In the genomic region with DNA sequence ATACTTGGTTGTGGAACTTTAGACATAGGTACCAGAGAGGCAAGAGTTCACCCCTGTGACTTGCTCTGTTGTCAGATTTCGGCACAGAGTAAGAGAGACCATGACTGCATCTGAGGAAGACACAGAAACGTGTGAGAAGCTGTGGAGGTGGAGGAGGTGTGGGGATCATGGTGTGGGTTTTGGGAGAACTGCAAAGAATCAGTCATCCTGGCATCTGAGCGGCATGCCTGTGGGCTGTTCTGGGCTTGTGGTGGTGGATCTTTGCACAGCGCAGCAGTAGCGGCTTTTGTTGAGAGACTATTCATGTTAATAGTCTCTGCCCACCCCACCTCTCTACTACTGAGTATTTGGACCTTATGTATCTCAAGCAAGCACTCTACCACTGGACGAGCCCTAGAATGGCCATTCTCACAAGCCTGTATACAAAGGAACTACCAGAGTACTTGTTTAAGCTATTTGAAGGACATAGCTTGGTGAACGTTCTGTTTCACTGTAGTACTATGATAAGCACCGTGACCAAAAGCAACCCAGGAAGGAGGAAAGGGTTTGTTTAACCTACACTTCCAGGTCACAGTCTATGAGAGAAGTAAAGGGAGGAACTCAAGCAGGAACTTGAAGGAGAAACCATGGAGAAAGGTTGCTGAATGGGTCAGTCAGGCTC, we compare ENCODE assay signal across 32 mouse cellular contexts. TPM values are rescaled to one million over a fixed set of nuclear protein-coding genes. Genes with fewer than 3 reads are reported as not detected.
DNase-seq lines count a peak whose midpoint lies in the region; ATAC-seq and TF ChIP-seq lines count a peak whose summit lies in the region.
"Had no signal": no experiment of that assay in that cellular context is flagged by ENCODE, and none has a peak within 500 bp of the region (broad histone marks: within the 10 kb centered on the region; RNA-seq: fewer than 3 reads in every experiment).

No protein-coding gene starts in this region.

- TF ChIP-seq CTCF in lung, postnatal 0 days (IDR thresholded peaks at IDR 0.05), result no peak
- TF ChIP-seq CTCF in lung, adult 2 months (IDR thresholded peaks at IDR 0.05; ENCODE audit: insufficient read depth, low read length), result no peak
- no peak for TF ChIP-seq CTCF in cerebellum, adult 2 months (IDR thresholded peaks at IDR 0.05; ENCODE audit: borderline replicate concordance, insufficient read depth, low read depth, low read length)

- no peak for TF ChIP-seq POLR2A in lung, adult 2 months (IDR thresholded peaks at IDR 0.05; ENCODE audit: borderline replicate concordance, extremely low read depth, low read depth, low read length)
- no peak for TF ChIP-seq POLR2A in cerebellum, adult 2 months (IDR thresholded peaks at IDR 0.05; ENCODE audit: borderline replicate concordance, insufficient read depth, low read length)

- H3K4me3 ChIP-seq in lung, postnatal 0 days (ENCODE audit: low read depth, low read length), result no peak overlapping the region
- no peak overlapping the region for H3K4me3 ChIP-seq in lung, adult 2 months (replicated peaks; ENCODE audit: extremely low read depth, low read depth, low read length)
- no peak overlapping the region for H3K4me3 ChIP-seq in cerebellum, adult 2 months (replicated peaks; ENCODE audit: insufficient read depth, low read depth, low read length)
- H3K4me3 ChIP-seq: forebrain, embryonic 10.5 days; forebrain, embryonic 13.5 days; heart, embryonic 12.5 days; heart, embryonic 15.5 days; hindbrain, embryonic 10.5 days; hindbrain, embryonic 13.5 days had no signal

- DNase-seq in layer of hippocampus, adult 9-11 months, result peak; percentile 43
- DNase-seq in layer of hippocampus, postnatal 14 days (ENCODE audit: low spot score in 2 of 2), result no peak
- peak; percentile 59 for DNase-seq in lung, postnatal 0 days (ENCODE audit: low spot score)
- no peak for DNase-seq in lung, adult 2 months
- peak; percentile 57 to 63 for DNase-seq in right cerebral cortex, adult 2 months (ENCODE audit: low spot score in 2 of 2)
- no peak for DNase-seq in right cerebral cortex, postnatal 25 days
- DNase-seq in cerebellum, adult 2 months, result no peak
- DNase-seq: adrenal gland, adult 2 months; adrenal gland, postnatal 14 days; cerebellum, adult 11-12 months; cerebellum, adult 9-10 months; cerebellum, postnatal 14 days; gastrocnemius, postnatal 25 days; heart, adult 18-20 months; heart, postnatal 10 days; heart, postnatal 36 days had no signal

- 53% methylated on average over 8 of the region's 8 CpGs for WGBS in lung, postnatal 0 days
- 52% methylated on average over 8 of the region's 8 CpGs for WGBS in lung, adult 2 months
- 91% methylated on average over 8 of the region's 8 CpGs for WGBS in cerebellum, adult 2 months

- no peaks in the 10 kb centered on the region for H3K9me3 ChIP-seq in lung, postnatal 0 days (ENCODE audit: low read length)
- H3K9me3 ChIP-seq: forebrain, embryonic 10.5 days; forebrain, embryonic 13.5 days; heart, embryonic 12.5 days; heart, embryonic 15.5 days; hindbrain, embryonic 10.5 days; hindbrain, embryonic 13.5 days had no signal

- TF ChIP-seq EP300 in lung, postnatal 0 days (IDR thresholded peaks at IDR 0.05), result no peak

- no peak overlapping the region for H3K27ac ChIP-seq in lung, postnatal 0 days (ENCODE audit: low read length)
- no peak overlapping the region for H3K27ac ChIP-seq in cerebellum, adult 2 months (ENCODE audit: insufficient read depth, low read length)
- H3K27ac ChIP-seq: forebrain, embryonic 10.5 days; forebrain, embryonic 13.5 days; heart, embryonic 15.5 days; hindbrain, embryonic 10.5 days had no signal

- H3K36me3 ChIP-seq in lung, postnatal 0 days (ENCODE audit: insufficient read depth, low read length), result no peaks in the 10 kb centered on the region
- H3K36me3 ChIP-seq: forebrain, embryonic 10.5 days; heart, embryonic 12.5 days; heart, embryonic 15.5 days; hindbrain, embryonic 10.5 days; hindbrain, embryonic 13.5 days had no signal

- no peak overlapping the region for H3K9ac ChIP-seq in lung, postnatal 0 days (replicated peaks; ENCODE audit: low read depth)
- H3K9ac ChIP-seq: forebrain, embryonic 13.5 days; heart, embryonic 12.5 days; heart, embryonic 15.5 days; hindbrain, embryonic 13.5 days had no signal

- peak; percentile 80 for ATAC-seq in lung, postnatal 0 days
- ATAC-seq: CD4-positive, CD25-positive, alpha-beta regulatory T cell, adult 4 months; forebrain, embryonic 13.5 days; forebrain, embryonic 16.5 days; hindbrain, embryonic 16.5 days had no signal

- H3K27me3 ChIP-seq in lung, postnatal 0 days (replicated peaks; ENCODE audit: insufficient read depth, low read length), result 0 out of 2 replicates have a peak, but pooled peaks cover 13% of the 10 kb centered on the region
- no peaks in the 10 kb centered on the region for H3K27me3 ChIP-seq in cerebellum, adult 2 months (ENCODE audit: control insufficient read depth, insufficient read depth, low read length)
- H3K27me3 ChIP-seq: forebrain, embryonic 13.5 days; hindbrain, embryonic 13.5 days had no signal

- 0 out of 2 replicates have a peak, but pooled peaks cover 6% of the 10 kb centered on the region for H3K4me1 ChIP-seq in lung, postnatal 0 days (ENCODE audit: insufficient read depth, low read depth, low read length)
- H3K4me1 ChIP-seq in lung, adult 2 months (ENCODE audit: control insufficient read depth, insufficient read depth, low read length), result peaks cover 3% of the 10 kb centered on the region; the same call in 1 of the 2 replicates
- peaks cover 12% of the 10 kb centered on the region; the same call in 1 of the 2 replicates for H3K4me1 ChIP-seq in cerebellum, adult 2 months (ENCODE audit: control insufficient read depth, insufficient read depth, low read length)

- no peak overlapping the region for H3K4me2 ChIP-seq in lung, postnatal 0 days (replicated peaks; ENCODE audit: low read depth, low read length)
- H3K4me2 ChIP-seq: forebrain, embryonic 13.5 days; heart, embryonic 12.5 days; heart, embryonic 15.5 days; hindbrain, embryonic 13.5 days had no signal

RNA-seq across cellular contexts. Expression of gene Add2, which starts 1.7 kb away (rescaled TPM):
- 100 to 1,000 TPM; 241 to 253 TPM for total RNA-seq in layer of hippocampus, postnatal 14 days (2021)
- polyA plus RNA-seq in lung, postnatal 0 days (2015; fragmentation: Nextera tagmentation; extraction: Ambion mirVana), result 0.40 and 0.84 TPM in 2 replicates
- polyA plus RNA-seq in lung, adult 2 months (2012; rRNA removed), result 0.17 and 0.80 TPM in 2 replicates
- polyA plus RNA-seq in cerebellum, adult 2 months (2012; rRNA removed), result 54.9 and 56.2 TPM in 2 replicates
- polyA plus RNA-seq: CD4-positive, CD25-positive, alpha-beta regulatory T cell, adult 4 months had no signal

RNA-seq across cellular contexts. Expression of gene Figla, which starts 10.8 kb away (rescaled TPM):
- total RNA-seq in layer of hippocampus, postnatal 14 days (2021), result not detected
- polyA plus RNA-seq in lung, postnatal 0 days (2015; fragmentation: Nextera tagmentation; extraction: Ambion mirVana), result not detected in 2 replicates
- not detected in 2 replicates for polyA plus RNA-seq in lung, adult 2 months (2012; rRNA removed)
- not detected in 2 replicates for polyA plus RNA-seq in cerebellum, adult 2 months (2012; rRNA removed)
- total RNA-seq: adrenal gland, adult 2 months; adrenal gland, postnatal 14 days; adrenal gland, postnatal 4 days; gastrocnemius, adult 8-10 months; gastrocnemius, postnatal 25 days; heart, adult 18-20 months; heart, postnatal 10 days; heart, postnatal 36 days; MEL had no signal
- polyA plus RNA-seq: adrenal gland, adult 2 months; CD4-positive, CD25-positive, alpha-beta regulatory T cell, adult 4 months; embryonic facial prominence, embryonic 11.5 days; embryonic facial prominence, embryonic 14.5 days; forebrain, embryonic 10.5 days; forebrain, embryonic 13.5 days; forebrain, embryonic 16.5 days; frontal cortex, adult 2 months; gonadal fat pad, adult 2 months; heart, embryonic 12.5 days; heart, embryonic 15.5 days; hindbrain, embryonic 10.5 days; hindbrain, embryonic 13.5 days; hindbrain, embryonic 16.5 days had no signal

Comparison
In these comparisons a context has a peak if more than half of its experiments do, and no peak if none do; other contexts are left out.
1. DNase-seq: peak in layer of hippocampus, adult 9-11 months (single experiment), lung, postnatal 0 days (single experiment) and right cerebral cortex, adult 2 months (2 of 2); none in layer of hippocampus, postnatal 14 days (0 of 2), lung, adult 2 months (single experiment), right cerebral cortex, postnatal 25 days (single experiment) and cerebellum, adult 2 months (0 of 2).
2. RNA of gene Add2, which starts 1.7 kb away (polyA plus RNA-seq): 54.9 to 56.2 TPM in cerebellum, adult 2 months; 0.40 to 0.84 TPM in lung, postnatal 0 days and 0.17 to 0.80 TPM in lung, adult 2 months; every median in the first group is over 10 times any median in the second.